Mouse (Mus musculus): ENCODE measurements around the gene Wnt8b. TPM values are rescaled to one million over a fixed set of nuclear protein-coding genes. Genes with fewer than 3 reads are reported as not detected.
A peak's percentile ranks its signal among the peaks of the same experiment; 100 is the strongest.
"Not testable (repeated sequence)": the region's sequence is repeated elsewhere in the genome, so short reads cannot be mapped to it uniquely, and the experiment has no call there.

Gene Wnt8b
- polyA plus RNA-seq, 1 experiment from 2014 or later: 2.8 TPM

DNA sequence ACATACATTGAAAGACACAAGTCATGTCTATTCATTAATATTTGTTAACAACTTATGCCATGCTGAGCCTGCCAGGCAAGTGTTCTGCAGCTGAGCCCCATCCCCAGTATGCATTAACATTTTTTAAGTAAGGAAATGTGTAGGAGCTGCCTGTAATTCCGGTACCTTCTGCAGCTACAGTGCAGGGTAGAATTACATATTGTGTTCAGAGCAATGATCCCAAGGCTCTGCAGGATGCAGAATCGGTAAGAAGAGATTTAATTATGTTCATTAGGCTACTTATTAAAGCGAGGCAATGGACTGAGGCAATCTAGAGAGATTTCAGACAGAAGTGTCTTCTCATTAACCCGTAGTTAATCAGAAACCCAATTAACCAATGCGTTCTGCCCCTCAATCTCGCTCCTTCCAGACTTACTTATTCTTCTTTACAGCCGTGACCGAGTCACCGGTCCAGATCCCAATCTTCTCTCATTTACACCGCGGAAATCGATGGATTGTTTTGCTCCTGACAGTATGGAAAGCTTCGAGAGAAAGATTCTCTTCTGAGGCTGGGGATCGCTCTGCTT is 27.2 kb upstream of the Wnt8b start:
- not testable (repeated sequence) for H3K9ac ChIP-seq (replicated peaks; ENCODE audit: low read length); H3K27me3 ChIP-seq (ENCODE audit: insufficient read depth, low read length); H3K36me3 ChIP-seq (ENCODE audit: insufficient read depth, low read length); H3K4me1 ChIP-seq (ENCODE audit: insufficient read depth, low read length); H3K4me3 ChIP-seq (ENCODE audit: low read length); H3K27ac ChIP-seq (ENCODE audit: low read length)
- 40% methylated on average over 14 of the region's 14 CpGs for WGBS
- peaks cover 13% of the 10 kb centered on the region for H3K9me3 ChIP-seq (ENCODE audit: low read length)
- ATAC-seq (ENCODE audit: low FRiP score, low TSS enrichment): 0 out of 2 replicates have a peak, but pooled peaks have one; percentile 49
- peak overlapping the region; percentile 23; the same call in 1 of the 2 replicates for H3K4me2 ChIP-seq (replicated peaks; ENCODE audit: low read depth, low read length)

DNA sequence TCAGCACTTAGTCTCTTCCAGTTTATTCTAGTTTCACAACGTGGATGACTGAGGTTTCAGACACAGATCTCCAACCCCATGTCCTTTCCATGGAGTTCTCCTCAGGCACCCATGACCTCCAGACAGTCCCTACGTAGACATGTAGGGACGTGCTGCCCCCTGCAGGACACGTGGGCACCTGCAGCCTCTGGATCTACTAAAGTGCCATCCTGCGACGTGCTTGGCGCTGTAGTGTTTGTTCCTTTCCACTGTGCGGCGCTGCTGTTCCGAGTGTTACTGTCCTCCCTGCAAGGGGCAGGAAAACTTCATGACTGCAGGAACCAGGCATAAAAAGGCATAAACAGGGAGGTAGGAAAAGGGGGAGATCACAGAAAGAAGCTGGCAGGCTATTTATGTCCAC is 19.1 kb upstream of the Wnt8b start:
- Histone ChIP-seq H3K9ac (replicated peaks; ENCODE audit: low read length) (no peak overlapping the region), H3K27me3 (ENCODE audit: insufficient read depth, low read length) (peaks cover 5% of the 10 kb centered on the region; the same call in 1 of the 2 replicates), H3K27ac (ENCODE audit: low read length) (no peak overlapping the region), H3K4me1 (ENCODE audit: insufficient read depth, low read length) (no peaks in the 10 kb centered on the region), H3K36me3 (ENCODE audit: insufficient read depth, low read length) (no peaks in the 10 kb centered on the region), H3K9me3 (ENCODE audit: low read length) (no peaks in the 10 kb centered on the region; the same call in 1 of the 2 replicates), H3K4me2 (replicated peaks; ENCODE audit: low read depth, low read length) (no peak overlapping the region), H3K4me3 (ENCODE audit: low read length) (no peak overlapping the region)
- no peak for ATAC-seq (ENCODE audit: low FRiP score, low TSS enrichment)
- WGBS: 2% methylated on average over 10 of the region's 10 CpGs

DNA sequence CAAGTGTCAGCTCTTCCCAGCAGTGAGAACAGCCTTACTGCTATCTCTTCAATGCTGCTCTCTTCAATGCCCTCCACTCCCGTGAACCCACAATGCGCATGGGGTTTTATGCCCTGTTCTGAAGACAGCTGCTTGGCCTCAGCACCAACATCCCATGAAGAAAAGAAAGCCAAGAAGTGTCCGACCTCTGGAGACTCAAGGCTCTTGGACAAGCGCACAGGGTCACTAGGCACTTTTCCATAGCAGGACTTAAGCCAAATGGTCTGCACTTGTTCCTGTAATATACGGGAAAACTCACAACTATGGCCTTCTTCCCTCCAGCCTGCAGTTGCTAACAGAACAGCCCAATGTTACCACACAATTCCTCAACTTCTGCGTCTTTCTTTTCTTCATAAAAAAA is 18.0 kb upstream of the Wnt8b start:
- H3K9ac ChIP-seq (replicated peaks; ENCODE audit: low read length): no peak overlapping the region
- WGBS: 84% methylated on average over 6 of the region's 6 CpGs
- no peak overlapping the region for H3K4me3 ChIP-seq (ENCODE audit: low read length)
- H3K36me3 ChIP-seq (ENCODE audit: insufficient read depth, low read length): no peaks in the 10 kb centered on the region
- no peak overlapping the region for H3K4me2 ChIP-seq (replicated peaks; ENCODE audit: low read depth, low read length)
- ATAC-seq (ENCODE audit: low FRiP score, low TSS enrichment): no peak
- H3K4me1 ChIP-seq (ENCODE audit: insufficient read depth, low read length): no peaks in the 10 kb centered on the region
- H3K27ac ChIP-seq (ENCODE audit: low read length): no peak overlapping the region
- H3K27me3 ChIP-seq (ENCODE audit: insufficient read depth, low read length): peaks cover 5% of the 10 kb centered on the region; the same call in 1 of the 2 replicates
- H3K9me3 ChIP-seq (ENCODE audit: low read length): no peaks in the 10 kb centered on the region

DNA sequence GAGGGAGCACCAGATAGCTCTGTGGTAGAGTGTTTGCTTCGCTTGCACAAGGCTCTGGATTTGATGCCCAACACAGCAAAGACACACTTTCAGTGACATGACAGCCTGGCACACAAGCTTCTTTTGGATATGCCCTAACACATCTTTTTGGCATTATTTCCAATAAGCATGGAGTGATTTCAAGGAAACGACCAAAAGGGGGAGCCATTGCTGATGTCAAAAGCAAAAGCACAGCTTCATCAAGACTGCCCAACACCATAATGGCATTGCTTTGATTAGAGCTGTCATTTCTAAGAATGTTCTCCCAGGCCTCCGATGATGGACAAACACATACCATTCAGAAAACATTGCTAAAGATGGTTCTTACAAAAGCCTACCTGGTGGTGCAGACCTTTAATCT is 16.7 kb upstream of the Wnt8b start:
- no peak overlapping the region for H3K4me2 ChIP-seq (replicated peaks; ENCODE audit: low read depth, low read length)
- H3K9me3 ChIP-seq (ENCODE audit: low read length): no peaks in the 10 kb centered on the region
- H3K4me3 ChIP-seq (ENCODE audit: low read length): no peak overlapping the region
- H3K27me3 ChIP-seq (ENCODE audit: insufficient read depth, low read length): peaks cover 5% of the 10 kb centered on the region; the same call in 1 of the 2 replicates
- no peak overlapping the region for H3K9ac ChIP-seq (replicated peaks; ENCODE audit: low read length)
- 51% methylated on average over 3 of the region's 3 CpGs for WGBS
- no peaks in the 10 kb centered on the region for H3K4me1 ChIP-seq (ENCODE audit: insufficient read depth, low read length)
- ATAC-seq (ENCODE audit: low FRiP score, low TSS enrichment): no peak
- H3K36me3 ChIP-seq (ENCODE audit: insufficient read depth, low read length): no peaks in the 10 kb centered on the region
- H3K27ac ChIP-seq (ENCODE audit: low read length): no peak overlapping the region

DNA sequence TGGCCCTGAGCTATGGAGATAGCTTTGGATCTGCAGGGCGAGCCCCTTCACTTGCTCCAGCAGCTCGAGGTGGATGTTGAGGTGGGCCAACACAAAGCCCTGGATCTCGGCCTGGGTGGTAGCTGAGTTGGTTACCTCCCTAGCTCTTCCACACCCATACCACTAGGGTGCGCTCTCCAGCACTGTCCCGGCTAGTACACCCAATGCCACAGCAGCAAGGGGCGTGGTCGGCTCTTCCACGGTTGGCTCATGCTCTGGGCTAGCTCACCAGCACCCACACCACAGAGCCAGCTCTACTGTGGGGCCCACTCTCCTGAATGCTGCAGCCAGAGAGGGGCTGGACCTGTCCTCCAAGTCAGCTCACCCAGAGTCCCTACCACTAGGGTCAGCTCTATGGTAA is 6.0 kb upstream of the Wnt8b start:
- no peaks in the 10 kb centered on the region for H3K36me3 ChIP-seq (ENCODE audit: insufficient read depth, low read length)
- WGBS: 18% methylated on average over 8 of the region's 8 CpGs
- H3K9ac ChIP-seq (replicated peaks; ENCODE audit: low read length): no peak overlapping the region
- ATAC-seq (ENCODE audit: low FRiP score, low TSS enrichment): 0 out of 2 replicates have a peak, but pooled peaks have one; percentile 49
- H3K27me3 ChIP-seq (ENCODE audit: insufficient read depth, low read length): no peaks in the 10 kb centered on the region
- no peak overlapping the region for H3K4me2 ChIP-seq (replicated peaks; ENCODE audit: low read depth, low read length)
- no peak overlapping the region for H3K27ac ChIP-seq (ENCODE audit: low read length)
- H3K9me3 ChIP-seq (ENCODE audit: low read length): no peaks in the 10 kb centered on the region
- H3K4me1 ChIP-seq (ENCODE audit: insufficient read depth, low read length): no peaks in the 10 kb centered on the region
- H3K4me3 ChIP-seq (ENCODE audit: low read length): no peak overlapping the region

DNA sequence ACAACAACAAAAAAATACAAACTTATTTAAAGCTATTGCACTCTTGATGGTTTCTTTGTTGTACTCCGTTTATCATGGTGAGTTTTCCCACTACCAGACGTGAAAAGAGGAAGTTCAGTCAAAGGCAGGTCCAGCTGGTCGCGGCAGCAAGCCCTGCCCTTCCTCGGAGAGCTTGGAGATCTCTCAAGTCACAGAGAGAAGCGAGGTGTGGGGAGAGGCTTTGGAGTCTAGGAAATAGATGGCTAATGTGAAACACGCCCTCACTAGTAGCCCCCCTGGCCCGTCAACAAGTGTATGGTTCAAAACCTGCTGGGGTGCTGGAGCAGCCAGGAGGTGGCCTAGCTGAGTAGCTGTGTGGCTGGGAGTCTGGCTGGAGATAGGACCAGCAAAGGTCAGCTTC is 3.2 kb downstream of the Wnt8b start:
- ATAC-seq (ENCODE audit: low FRiP score, low TSS enrichment): no peak
- Histone ChIP-seq H3K4me2 (replicated peaks; ENCODE audit: low read depth, low read length) (no peak overlapping the region), H3K27me3 (ENCODE audit: insufficient read depth, low read length) (0 out of 2 replicates have a peak, but pooled peaks cover 4% of the 10 kb centered on the region), H3K9ac (replicated peaks; ENCODE audit: low read length) (no peak overlapping the region), H3K36me3 (ENCODE audit: insufficient read depth, low read length) (no peaks in the 10 kb centered on the region), H3K4me3 (ENCODE audit: low read length) (no peak overlapping the region), H3K9me3 (ENCODE audit: low read length) (no peaks in the 10 kb centered on the region), H3K4me1 (ENCODE audit: insufficient read depth, low read length) (peaks cover 17% of the 10 kb centered on the region), H3K27ac (ENCODE audit: low read length) (no peak overlapping the region)
- 63% methylated on average over 8 of the region's 8 CpGs for WGBS

DNA sequence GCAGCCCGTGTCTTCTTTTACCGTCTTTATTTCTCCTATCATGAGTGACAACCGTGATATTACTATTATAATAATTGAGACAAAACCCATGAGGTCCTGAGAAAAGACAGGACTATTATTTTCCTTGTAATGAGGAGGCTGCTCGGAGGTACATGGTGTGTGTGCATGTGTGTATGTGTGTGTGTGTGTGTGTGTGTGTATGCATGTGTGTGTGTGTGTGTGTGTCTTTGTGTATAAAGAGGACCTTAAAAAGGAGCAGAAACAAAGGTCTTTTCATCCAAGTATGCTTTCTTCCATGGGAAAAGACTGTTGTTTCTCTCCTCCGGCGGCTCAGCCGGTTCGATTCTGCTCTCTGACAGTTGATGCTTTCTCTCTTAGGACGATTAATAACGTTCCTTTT is 3.7 kb downstream of the Wnt8b start:
- WGBS: 72% methylated on average over 10 of the region's 10 CpGs
- H3K4me1 ChIP-seq (ENCODE audit: insufficient read depth, low read length): peaks cover 17% of the 10 kb centered on the region
- H3K27me3 ChIP-seq (ENCODE audit: insufficient read depth, low read length): 0 out of 2 replicates have a peak, but pooled peaks cover 4% of the 10 kb centered on the region
- H3K9me3 ChIP-seq (ENCODE audit: low read length): no peaks in the 10 kb centered on the region
- no peak overlapping the region for H3K4me2 ChIP-seq (replicated peaks; ENCODE audit: low read depth, low read length)
- no peak for ATAC-seq (ENCODE audit: low FRiP score, low TSS enrichment)
- H3K36me3 ChIP-seq (ENCODE audit: insufficient read depth, low read length): no peaks in the 10 kb centered on the region
- no peak overlapping the region for H3K27ac ChIP-seq (ENCODE audit: low read length)
- no peak overlapping the region for H3K4me3 ChIP-seq (ENCODE audit: low read length)
- no peak overlapping the region for H3K9ac ChIP-seq (replicated peaks; ENCODE audit: low read length)

DNA sequence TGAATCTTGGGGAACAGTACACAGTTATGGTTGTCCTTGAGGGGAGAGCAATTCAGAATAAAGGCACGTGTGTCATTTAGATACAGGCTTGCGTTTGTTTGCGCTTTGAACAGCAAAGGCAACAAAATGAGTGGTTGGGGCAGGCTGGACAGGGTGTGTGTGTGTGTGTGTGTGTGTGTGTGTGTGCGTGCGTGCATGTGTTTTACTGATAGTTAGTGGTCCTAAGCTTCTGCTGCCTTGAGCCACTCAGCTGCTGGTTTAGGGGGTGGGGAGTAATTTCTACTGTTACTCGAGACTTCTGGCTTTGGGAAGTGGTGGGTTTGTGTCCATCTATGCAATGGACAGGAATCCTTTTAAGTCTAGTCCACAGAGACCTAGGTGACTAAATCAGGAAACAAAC is 5.7 kb downstream of the Wnt8b start:
- no peak overlapping the region for H3K4me3 ChIP-seq (ENCODE audit: low read length)
- H3K27me3 ChIP-seq (ENCODE audit: insufficient read depth, low read length): 0 out of 2 replicates have a peak, but pooled peaks cover 4% of the 10 kb centered on the region
- no peaks in the 10 kb centered on the region for H3K9me3 ChIP-seq (ENCODE audit: low read length)
- 26% methylated on average over 6 of the region's 6 CpGs for WGBS
- H3K27ac ChIP-seq (ENCODE audit: low read length): peak overlapping the region; percentile 45
- peaks cover 20% of the 10 kb centered on the region for H3K4me1 ChIP-seq (ENCODE audit: insufficient read depth, low read length)
- H3K36me3 ChIP-seq (ENCODE audit: insufficient read depth, low read length): no peaks in the 10 kb centered on the region
- no peak overlapping the region for H3K4me2 ChIP-seq (replicated peaks; ENCODE audit: low read depth, low read length)
- no peak for ATAC-seq (ENCODE audit: low FRiP score, low TSS enrichment)
- no peak overlapping the region for H3K9ac ChIP-seq (replicated peaks; ENCODE audit: low read length)

DNA sequence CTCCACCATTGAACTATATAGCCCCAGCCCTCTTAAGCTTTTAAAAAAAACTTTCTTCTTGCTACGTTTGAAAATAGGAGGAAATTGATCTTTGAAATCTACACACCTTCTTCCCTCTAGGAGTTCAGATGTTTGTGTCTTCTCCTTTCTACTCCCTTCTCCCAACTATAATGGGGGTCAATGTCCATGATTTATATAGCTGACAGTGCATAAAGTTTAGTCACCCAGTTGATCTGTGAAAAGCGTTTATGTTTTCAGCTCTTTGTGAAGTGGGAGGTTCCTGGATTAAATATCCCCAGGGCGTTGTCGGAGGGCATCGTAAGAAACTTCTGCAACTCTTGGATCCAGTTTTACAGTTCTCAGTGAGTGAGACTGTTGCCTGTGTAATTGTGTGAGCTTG is 7.0 kb downstream of the Wnt8b start:
- no peaks in the 10 kb centered on the region for H3K9me3 ChIP-seq (ENCODE audit: low read length)
- no peak overlapping the region for H3K4me3 ChIP-seq (ENCODE audit: low read length)
- H3K36me3 ChIP-seq (ENCODE audit: insufficient read depth, low read length): no peaks in the 10 kb centered on the region
- H3K27me3 ChIP-seq (ENCODE audit: insufficient read depth, low read length): 0 out of 2 replicates have a peak, but pooled peaks cover 2% of the 10 kb centered on the region
- H3K4me2 ChIP-seq (replicated peaks; ENCODE audit: low read depth, low read length): no peak overlapping the region
- H3K27ac ChIP-seq (ENCODE audit: low read length): 0 out of 2 replicates have a peak overlapping the region, but pooled peaks have one; percentile 16
- H3K4me1 ChIP-seq (ENCODE audit: insufficient read depth, low read length): peaks cover 20% of the 10 kb centered on the region
- ATAC-seq (ENCODE audit: low FRiP score, low TSS enrichment): peak; percentile 59; the same call in 1 of the 2 replicates
- 23% methylated on average over 5 of the region's 5 CpGs for WGBS
- H3K9ac ChIP-seq (replicated peaks; ENCODE audit: low read length): no peak overlapping the region

DNA sequence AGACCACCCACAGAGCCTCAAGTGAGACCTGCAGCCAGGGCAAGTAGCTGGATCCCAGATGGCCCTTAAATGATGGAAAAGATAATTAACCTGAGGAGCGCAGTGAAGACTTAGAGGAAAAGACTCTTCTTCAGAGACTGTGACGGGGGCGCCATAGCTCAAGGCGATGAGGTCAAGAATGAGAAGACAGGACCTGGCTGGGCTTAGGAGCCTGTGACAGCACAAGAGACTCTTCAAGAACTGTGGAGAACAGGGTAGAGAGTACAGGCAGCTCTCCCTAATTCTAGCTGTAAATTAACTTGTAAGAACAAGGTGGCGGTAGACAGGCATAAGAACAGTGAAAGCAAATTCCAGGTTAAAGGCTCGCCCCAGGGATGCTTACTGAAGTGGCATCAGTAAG is 8.7 kb downstream of the Wnt8b start:
- ATAC-seq (ENCODE audit: low FRiP score, low TSS enrichment): no peak
- H3K9me3 ChIP-seq (ENCODE audit: low read length): no peaks in the 10 kb centered on the region
- no peak overlapping the region for H3K27ac ChIP-seq (ENCODE audit: low read length)
- H3K4me2 ChIP-seq (replicated peaks; ENCODE audit: low read depth, low read length): no peak overlapping the region
- no peaks in the 10 kb centered on the region for H3K27me3 ChIP-seq (ENCODE audit: insufficient read depth, low read length)
- no peaks in the 10 kb centered on the region for H3K36me3 ChIP-seq (ENCODE audit: insufficient read depth, low read length)
- H3K9ac ChIP-seq (replicated peaks; ENCODE audit: low read length): no peak overlapping the region
- H3K4me1 ChIP-seq (ENCODE audit: insufficient read depth, low read length): peaks cover 20% of the 10 kb centered on the region
- no peak overlapping the region for H3K4me3 ChIP-seq (ENCODE audit: low read length)
- 47% methylated on average over 6 of the region's 6 CpGs for WGBS
